Comparison of ENCODE assay signal across 30 mouse cellular contexts in genomic region chrX:161962855-161963254, GRCm38 (mm10).
"Had no signal": no experiment of that assay in that cellular context is flagged by ENCODE, and none has a peak within 500 bp of the region (broad histone marks: within the 10 kb centered on the region; RNA-seq: fewer than 3 reads in every experiment).

No protein-coding gene starts in this region.

- H3K27ac ChIP-seq: left cerebral cortex, adult 2 months; limb, embryonic 10.5 days; limb, embryonic 12.5 days; limb, embryonic 13.5 days; limb, embryonic 15.5 days; liver, embryonic 13.5 days; liver, embryonic 14.5 days; liver, embryonic 15.5 days; lung, embryonic 15.5 days; macrophage; midbrain, embryonic 10.5 days; midbrain, embryonic 12.5 days; midbrain, embryonic 13.5 days; midbrain, embryonic 15.5 days; neural tube, embryonic 12.5 days had no signal

- H3K9ac ChIP-seq: limb, embryonic 12.5 days; limb, embryonic 13.5 days; limb, embryonic 15.5 days; liver, embryonic 13.5 days; liver, embryonic 14.5 days; liver, embryonic 15.5 days; lung, embryonic 14.5 days; lung, embryonic 15.5 days; midbrain, embryonic 12.5 days; midbrain, embryonic 13.5 days; midbrain, embryonic 15.5 days; neural tube, embryonic 12.5 days had no signal

- DNase-seq: left cerebral cortex, postnatal 4 days; liver; liver, embryonic 13.5 days; lung, adult 18-20 months; lung, adult 2 months; lung, embryonic 14.5 days; lung, postnatal 10 days; lung, postnatal 14 days; lung, postnatal 36 days; lung, postnatal 4 days; midbrain, embryonic 14.5 days had no signal

- H3K27me3 ChIP-seq: liver, embryonic 13.5 days; neural tube, embryonic 12.5 days had no signal

- H3K4me1 ChIP-seq: limb, embryonic 10.5 days; limb, embryonic 12.5 days; limb, embryonic 13.5 days; liver, embryonic 13.5 days; liver, embryonic 15.5 days; megakaryocyte, embryonic 14.5 days; midbrain, embryonic 10.5 days; midbrain, embryonic 13.5 days; midbrain, embryonic 15.5 days; neural tube, embryonic 12.5 days had no signal

- H3K9me3 ChIP-seq: limb, embryonic 10.5 days; limb, embryonic 12.5 days; limb, embryonic 13.5 days; limb, embryonic 15.5 days; liver, embryonic 13.5 days; liver, embryonic 15.5 days; lung, embryonic 15.5 days; megakaryocyte, embryonic 14.5 days; midbrain, embryonic 10.5 days; midbrain, embryonic 12.5 days; midbrain, embryonic 13.5 days; midbrain, embryonic 15.5 days; neural tube, embryonic 12.5 days had no signal

- H3K36me3 ChIP-seq: limb, embryonic 10.5 days; limb, embryonic 12.5 days; limb, embryonic 13.5 days; limb, embryonic 15.5 days; liver, embryonic 13.5 days; liver, embryonic 15.5 days; lung, embryonic 15.5 days; midbrain, embryonic 10.5 days; midbrain, embryonic 12.5 days; midbrain, embryonic 13.5 days; midbrain, embryonic 15.5 days; neural tube, embryonic 12.5 days had no signal

- H3K4me2 ChIP-seq: limb, embryonic 12.5 days; limb, embryonic 13.5 days; limb, embryonic 15.5 days; liver, embryonic 13.5 days; liver, embryonic 15.5 days; lung, embryonic 14.5 days; lung, embryonic 15.5 days; midbrain, embryonic 11.5 days; midbrain, embryonic 12.5 days; midbrain, embryonic 13.5 days; midbrain, embryonic 15.5 days; neural tube, embryonic 12.5 days had no signal

- H3K4me3 ChIP-seq: left cerebral cortex, adult 2 months; limb, embryonic 10.5 days; limb, embryonic 12.5 days; limb, embryonic 13.5 days; limb, embryonic 15.5 days; liver, embryonic 13.5 days; liver, embryonic 15.5 days; lung, embryonic 15.5 days; megakaryocyte, embryonic 14.5 days; midbrain, embryonic 10.5 days; midbrain, embryonic 12.5 days; midbrain, embryonic 13.5 days; midbrain, embryonic 15.5 days; myocyte; neural tube, embryonic 12.5 days had no signal

- ATAC-seq: lung, postnatal 0 days; midbrain, embryonic 13.5 days; midbrain, embryonic 15.5 days; midbrain, embryonic 16.5 days had no signal
